Mouse (Mus musculus) spleen, postnatal 10 days (tissue): Measurements from ENCODE around the gene Trim46.

ENCODE experiments used
- DNase-seq, 2 experiments: peaks; one replicate each; pipeline ENCODE4 v3.0.0; 2021 to 2022; ENCODE audit warnings: low spot score in 2 of 2

The Trim46 gene

DNA sequence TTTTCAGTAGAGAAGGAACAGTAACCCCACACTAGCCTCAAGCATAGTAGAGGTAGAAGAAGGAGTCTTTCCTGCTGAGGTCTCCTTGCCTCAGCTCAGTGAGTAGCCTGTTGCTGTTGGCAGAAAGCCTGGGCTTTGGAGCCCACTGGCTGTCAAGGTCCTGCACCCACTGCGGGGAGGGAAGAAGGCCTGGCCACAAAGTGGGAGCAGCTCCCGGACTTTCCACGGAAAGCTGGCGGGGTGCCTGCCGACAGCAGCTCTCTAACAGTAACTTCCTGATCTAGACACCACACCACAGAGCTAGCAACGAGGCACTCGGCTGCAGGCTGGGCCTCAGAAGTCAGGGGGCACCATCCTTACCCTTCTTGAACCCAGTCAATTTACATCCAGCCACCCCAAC lies 35.4 kb downstream of the Trim46 start:
- no peak for DNase-seq

DNA sequence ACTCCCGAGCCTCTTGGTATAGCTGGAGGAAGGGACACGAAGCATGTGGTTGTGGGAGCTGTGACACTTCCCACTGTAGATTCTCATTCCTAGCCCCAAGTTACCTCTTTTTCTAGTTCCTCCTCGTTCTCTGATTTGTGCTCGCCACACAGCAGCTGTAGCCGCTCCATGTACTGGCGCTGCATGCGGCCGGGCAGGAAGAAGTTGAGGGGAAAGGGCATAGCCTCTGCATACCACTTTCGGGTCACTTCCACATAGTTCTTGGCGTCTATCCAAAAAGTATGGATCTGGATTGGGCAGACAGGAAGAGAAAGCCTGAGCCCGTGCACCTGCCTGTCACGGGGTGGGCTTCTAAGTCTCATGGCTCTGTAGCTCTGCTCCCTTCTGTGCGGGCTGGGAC lies 35.9 kb downstream of the Trim46 start:
- no peak for DNase-seq

DNA sequence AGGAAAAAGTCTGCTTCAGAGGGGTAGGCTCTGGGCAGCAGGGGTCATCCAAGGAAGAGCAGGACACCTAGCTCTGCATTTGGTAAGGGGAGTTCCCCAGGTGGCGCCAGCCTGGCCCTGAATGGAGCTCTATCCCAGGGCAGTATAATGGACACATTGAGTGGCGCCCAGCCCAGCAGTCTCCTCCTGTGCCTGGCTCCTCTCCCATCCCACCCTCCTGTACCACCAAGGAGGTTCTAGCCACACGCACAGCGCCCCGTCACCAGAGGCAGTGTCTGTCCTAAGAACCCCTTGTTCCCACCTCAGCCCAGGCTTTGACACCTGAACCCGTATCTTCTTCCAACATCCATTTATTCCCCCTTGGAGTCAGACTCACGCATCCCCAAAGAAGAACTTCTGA lies 36.4 kb downstream of the Trim46 start:
- no peak for DNase-seq

DNA sequence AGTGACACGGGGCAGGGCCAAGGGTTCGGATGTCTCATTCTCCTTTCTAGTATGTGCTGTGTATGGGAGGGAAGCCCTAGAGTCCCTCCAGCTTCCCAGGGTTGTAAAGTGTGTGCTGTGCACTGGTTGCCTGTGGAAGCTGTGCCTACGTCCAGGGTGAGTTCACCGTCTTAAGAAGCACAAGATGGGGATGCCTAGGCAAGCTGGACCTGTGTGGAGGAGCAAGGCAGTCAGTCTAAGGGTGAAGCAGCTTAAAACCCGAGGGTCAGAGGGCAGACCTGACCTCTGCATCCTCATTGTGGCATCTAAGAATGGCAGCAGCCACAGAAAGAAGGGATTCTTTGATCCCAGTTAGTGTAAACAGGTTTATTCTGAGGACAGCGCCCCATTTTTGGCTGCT lies 37.4 kb downstream of the Trim46 start:
- no peak for DNase-seq

DNA sequence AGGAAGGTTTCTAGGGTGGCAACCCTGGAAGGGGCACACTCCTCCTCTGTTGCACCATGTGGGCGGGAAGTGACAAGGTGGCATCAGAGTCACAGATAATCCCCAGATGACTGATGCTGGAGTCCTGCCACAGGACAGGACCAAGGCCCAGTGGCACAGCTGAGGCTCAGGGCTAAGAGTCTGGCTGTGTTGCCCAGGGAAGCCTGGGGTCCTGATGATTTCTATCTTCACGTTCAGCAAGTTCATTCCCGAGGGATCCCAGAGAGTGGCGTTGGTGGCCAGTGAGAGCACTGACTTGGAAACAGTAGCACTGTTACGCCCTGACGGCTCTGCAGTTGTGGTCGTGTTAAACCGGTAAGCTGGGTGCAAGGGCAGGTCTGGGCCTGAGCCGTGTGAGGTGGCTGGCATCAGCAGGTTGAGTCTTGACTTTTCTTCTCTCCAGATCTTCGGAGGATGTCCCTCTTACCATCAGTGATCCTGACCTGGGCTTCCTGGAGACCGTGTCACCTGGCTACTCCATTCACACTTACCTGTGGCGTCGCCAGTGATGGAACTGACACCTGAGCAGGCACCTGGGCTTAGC lies 37.9 kb downstream of the Trim46 start:
- no peak for DNase-seq

DNA sequence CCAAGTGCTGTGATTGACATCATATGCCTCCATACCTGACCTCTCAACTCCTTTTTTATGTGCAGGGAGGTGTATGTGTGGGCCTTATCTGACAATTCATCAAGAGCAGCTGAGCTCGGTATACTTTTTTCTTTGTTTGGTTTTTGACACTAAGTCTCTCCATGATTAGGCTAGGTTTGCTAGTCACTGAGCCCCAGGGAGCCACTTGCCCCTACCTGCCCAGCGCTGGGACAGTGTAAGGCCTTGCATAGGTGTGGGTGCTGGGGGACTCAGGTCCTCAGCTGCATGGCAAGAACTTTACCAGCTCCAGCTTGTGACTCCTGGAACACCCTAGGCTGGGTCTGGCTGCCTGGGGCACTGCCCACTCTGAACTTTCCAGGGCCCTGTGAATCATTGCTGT lies 39.4 kb downstream of the Trim46 start:
- DNase-seq, result no peak

DNA sequence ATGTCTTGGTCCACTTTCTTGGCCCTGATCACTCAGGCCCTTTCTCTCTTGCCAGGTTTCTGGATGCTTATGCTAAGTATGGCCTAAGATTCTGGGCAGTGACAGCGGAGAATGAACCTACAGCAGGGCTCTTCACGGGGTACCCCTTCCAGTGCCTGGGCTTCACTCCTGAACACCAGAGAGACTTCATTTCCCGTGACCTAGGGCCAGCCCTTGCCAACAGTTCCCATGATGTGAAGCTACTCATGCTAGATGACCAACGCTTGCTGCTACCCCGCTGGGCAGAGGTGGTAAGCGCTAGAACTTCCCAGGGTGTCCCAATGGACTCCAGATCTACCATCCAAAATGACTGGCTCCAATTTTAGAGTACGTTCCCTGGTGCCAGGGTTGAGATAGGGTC lies 40.0 kb downstream of the Trim46 start:
- no peak for DNase-seq

DNA sequence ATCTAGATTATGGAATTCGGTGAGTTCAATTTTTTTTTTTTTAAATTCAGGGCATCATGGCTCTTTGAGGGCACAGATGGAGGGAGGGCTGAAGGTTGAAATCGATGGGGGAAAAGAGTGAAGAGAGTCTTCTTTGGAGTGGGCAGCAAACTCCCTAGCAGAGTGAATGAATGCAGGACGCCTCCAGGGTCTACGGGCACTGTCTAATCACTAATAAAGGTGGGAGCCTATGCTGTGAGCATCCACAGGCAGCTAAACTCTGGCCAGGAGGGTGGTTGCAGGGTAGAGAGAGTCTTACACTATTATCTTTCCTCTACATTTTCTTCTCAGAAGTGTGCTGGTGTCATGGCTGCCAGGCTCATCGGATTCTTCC lies 43.0 kb downstream of the Trim46 start:
- no peak for DNase-seq

DNA sequence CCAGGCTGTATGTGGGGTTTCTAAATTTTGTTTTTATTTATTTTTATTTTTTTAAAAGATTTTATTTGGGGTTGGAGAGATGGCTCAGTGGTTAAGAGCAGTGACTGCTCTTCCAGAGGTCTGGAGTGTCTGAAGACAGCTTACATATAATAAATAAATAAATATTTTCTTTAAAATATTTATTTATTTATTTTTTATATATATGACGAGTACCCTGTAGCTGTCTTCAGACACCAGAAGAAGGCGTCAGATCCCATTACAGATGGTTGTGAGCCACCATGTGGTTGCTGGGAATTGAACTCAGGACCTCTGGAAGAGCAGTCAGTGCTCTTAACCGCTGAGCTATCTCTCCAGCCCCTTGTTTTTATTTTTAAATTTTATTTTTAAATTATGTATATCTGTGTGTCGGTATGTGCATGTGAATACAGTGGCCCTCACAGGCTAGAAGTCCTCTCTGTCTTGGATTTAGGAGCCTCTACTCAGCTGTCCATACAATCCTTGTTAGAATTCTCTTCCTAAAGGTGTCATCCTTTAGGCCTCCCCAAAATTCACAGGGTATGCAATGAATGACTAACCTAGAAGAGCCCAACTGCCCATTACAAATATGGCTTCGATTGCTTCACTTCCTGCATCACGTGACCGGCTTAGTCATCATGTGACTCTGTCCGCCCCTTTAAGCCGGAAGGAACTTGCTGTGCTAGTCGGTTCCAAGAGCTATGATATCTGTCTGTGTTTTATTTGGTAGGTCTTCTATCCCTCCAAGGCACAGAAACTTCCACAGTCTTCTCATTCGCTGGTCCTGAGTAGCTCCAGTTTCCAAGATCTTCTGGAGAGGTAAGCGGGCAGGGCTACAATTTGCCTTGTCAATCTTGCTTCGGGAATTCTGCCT lies 43.6 kb downstream of the Trim46 start, which contains the start of gene Gba:
Gene Gba (plus strand): TSS at position 676 of the 889 bp plus-strand sequence.
- DNase-seq, result peak; percentile 74 to 87

DNA sequence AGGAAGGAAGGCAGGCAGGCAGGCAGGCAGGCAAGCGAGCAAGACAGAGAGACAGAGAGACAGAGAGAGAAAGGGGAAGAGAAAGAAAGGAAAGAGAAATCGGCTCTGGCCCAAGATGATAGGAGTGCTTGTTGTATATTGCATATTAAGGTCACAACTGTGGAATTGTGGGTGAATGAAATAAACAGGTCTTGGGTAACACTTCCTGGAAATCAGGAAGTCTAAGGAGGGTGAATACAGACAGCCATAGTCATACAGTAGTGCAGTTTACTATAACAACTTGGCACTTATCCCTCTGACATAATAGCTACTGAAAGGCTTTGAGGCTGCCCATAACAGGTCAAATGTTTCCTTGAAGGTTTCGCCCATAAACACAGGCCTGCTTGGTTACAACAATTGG lies 46.3 kb downstream of the Trim46 start:
- no peak for DNase-seq

DNA sequence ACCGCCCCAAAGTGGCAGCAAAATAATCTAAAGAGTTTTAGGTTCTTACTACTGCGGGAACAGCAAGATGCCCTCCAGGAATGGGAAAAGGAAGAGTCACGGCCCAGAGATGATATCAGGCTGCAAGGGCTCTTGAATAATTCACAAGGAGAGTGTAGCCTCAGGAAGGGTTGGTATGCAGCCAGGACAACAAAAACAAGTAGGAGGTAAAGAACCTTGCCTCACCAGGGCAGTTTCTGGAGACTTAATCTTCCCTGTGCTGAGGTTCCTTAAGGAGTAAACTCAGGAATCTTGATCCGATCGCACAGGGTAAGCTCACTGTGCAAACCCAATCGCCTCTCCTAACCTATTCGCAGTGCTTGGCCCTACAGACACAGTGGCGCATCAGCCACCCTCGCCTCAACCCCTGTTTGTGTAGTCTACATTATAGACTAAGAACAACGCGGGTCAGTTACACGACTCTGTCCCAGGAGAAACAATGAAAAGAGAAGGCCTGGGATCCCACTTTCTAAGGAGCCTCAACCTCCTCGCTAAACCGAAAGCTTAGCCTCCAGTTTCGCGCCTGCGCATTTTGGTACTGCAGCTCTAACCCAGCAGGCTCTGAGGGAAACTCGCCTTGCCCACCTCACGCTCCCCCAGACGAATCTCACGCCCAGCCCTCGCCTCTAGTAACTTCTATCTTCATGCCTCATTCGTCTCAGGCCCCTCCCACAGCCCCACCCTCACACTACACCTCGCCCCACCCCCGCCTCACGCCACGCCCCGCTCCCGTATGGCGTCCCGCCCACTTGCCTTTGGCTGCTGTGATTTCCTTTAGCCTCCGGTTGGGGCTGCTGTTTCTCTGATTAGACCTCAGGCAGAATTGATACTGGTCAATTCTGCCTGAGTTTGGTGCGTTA lies 49.9 kb downstream of the Trim46 start:
- DNase-seq, result peak; percentile 62 to 92

DNA sequence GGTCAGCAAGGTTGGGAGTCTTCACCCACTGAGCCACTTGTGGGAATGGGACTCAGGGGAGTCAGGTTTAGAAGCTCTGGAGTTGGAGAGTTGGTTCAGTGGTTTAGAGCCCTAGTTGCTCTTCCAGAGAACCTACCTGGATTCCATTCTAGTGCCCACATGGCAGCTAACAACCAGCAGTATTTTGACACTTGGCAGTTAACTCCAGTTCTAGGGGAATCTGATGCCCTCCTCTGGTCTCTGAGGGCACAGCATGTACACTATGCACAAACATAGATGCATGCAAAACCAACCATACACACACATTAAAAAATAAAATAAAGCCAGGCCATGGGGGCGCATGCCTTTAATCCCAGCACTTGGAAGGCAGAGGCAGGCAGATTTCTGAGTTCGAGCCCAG lies 52.3 kb downstream of the Trim46 start:
- peak in 1 of 2 experiments; percentile 63 for DNase-seq

DNA sequence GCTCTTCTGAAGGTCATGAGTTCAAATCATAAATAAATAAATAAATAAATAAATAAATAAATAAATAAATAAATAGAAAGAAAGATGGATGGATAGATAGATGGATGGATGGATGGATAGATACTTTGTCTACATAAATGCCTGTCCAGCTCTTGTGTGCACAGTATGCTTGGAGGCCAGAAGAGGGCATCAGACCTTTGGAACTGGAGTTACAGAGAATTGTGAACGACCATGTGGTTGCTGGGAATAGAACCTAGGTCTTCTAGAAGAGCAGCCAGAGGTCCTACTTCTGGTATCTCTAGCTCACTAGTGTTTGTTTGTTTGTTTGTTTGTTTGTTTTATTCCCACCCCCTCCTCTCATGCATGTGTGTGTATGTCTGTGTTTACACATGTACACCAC lies 52.8 kb downstream of the Trim46 start:
- no peak for DNase-seq

DNA sequence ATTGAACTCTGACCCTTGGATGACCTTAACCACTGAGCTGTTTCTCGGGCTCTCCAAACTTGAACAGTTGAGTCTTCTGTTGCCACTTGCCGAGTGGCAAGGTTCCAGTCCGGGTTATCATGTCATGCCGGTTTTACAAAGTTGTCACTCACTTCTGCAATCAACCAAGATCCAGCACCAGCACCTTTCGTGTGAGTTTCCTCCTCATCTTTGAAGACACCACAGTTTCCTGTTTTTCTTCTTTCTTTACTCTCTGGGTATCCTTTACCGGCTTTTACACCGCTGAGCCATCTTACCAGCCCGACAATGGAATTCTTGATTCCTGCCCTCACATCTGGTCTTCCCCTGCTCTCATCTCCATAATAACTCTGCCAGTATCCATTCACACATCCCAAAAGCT lies 55.7 kb downstream of the Trim46 start:
- DNase-seq, result no peak

DNA sequence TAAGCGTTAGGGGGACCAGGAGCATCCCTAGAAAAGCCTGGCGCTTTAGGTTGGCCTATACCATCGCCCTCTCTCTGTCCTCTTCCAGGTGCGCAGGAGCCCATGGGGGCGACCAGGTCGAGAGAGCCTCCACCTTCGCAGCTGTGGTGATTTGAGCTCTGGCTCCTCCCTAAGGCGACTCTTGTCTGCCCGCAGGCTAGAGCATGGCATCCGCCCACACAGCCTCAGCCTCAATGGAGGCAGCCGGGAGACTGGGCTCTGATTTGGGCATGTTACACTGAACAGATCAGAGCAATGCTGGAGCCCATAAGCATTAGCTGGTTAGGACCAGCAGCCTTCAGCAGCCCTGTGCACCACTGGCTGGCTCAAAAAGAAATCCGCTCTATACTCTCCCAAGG lies 57.6 kb downstream of the Trim46 start:
- DNase-seq, result peak in 1 of 2 experiments; percentile 47

DNA sequence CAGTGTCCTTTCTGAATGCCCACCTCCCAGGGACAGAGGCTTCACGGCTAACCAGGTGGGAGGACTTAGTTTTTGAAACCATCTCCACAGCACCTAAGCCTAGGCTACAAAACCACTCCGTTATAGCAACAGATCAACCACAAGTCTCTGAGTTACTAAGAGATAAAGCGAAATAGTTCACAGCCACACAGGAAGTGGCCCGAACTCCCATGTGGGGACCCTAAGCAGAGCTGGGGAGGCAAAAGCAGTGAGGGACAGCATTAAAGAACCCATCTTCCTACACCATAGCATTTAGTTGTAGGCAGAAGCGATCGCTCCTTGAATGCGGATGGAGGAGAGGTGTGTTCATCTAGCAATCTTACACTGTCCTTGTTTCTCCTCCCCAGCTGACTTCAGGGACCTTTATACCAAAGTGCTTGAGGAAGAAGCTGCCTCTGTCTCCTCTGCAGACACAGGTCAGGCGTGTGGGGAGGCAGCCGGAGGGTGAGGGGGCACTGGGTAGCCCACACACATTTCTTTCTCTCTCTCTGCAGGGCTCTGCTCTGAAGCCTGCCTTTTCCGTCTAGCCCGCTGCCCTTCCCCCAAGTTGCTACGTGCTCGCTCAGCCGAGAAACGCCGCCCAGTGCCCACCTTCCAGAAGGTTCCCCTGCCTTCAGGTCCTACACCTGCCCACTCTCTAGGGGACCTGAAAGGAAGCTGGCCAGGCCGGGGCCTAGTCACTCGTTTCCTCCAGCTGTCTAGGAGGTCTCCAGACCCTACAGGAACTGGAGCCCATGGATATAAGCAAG lies 58.2 kb downstream of the Trim46 start:
- DNase-seq, result peak in 1 of 2 experiments; percentile 35

DNA sequence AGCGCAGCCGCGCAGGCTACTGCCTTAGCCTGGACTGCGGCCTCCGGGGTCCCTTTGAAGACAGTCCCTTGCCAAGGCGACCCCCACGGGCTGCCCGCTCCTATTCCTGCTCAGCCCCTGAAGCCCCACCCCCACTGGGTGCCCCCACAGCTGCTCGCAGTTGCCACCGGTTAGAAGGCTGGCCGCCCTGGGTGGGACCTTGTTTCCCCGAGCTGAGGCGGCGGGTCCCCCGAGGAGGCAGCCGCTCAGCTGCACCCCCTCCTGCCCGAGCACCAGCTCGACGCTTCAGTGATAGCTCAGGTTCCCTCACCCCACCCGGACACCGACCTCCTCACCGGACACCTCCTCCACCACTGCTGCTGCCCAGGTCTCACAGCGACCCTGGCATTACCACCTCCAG lies 58.9 kb downstream of the Trim46 start:
- DNase-seq, result peak in 1 of 2 experiments; percentile 52
